Mouse (Mus musculus): ENCODE measurements around the gene Krtap5-2.

Gene Krtap5-2

DNA sequence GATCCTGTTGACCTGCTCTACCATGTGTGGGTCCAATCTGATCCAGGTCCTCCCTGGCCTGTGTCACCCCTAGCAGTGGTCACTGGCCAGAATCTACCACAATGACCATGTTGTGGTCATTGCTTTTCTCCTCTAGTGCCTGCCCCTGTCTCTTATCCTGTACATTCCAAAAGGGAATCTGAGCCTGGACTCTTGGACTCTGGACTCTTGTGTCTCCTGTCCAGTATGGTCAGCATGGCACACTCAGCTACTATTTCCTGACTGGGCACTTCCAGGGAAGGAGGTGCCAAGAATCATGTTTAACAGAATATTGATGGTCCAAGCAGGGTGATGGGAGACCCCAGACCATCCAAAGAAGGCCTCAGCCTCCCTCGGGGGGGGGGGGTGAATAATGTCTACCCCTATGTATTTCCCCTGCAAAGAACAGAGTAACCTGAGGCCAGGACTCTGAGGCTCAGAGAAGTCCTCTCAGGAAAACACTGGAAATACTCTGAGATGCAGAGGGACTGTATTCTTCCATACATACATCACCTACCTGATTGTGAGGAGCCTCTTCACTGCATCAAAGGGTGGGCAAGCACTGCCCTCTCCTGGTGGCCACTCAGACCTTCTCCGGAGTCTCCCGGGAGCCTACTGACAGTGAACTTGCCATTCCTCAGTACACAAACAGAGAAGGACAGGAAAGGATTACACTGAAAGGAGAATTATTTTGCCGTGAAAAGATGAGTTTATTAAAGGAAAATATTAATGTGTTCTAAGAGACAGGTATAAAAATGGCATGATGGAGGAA, 41.4 kb downstream of the Krtap5-2 start:
- DNase-seq = peak; percentile 65 to 68

DNA sequence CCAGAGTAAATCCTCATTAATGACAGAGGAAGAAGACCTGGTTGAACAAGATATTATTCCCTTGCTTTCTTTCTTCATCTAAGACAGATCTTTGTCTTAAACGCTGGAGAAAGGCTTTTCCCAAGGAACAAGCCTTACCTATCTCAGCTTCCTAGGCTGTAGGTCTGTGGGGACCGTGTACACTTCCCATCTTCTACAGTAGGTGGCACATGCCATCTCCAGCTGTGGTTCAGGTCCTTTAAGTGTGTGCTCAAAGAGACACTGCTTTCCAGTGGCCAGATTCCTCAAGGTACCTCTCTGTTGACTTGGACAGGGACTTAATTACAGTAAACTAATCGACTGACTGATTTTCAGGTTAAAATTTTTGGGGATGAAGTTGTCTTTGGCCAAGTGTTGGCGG, 47.0 kb downstream of the Krtap5-2 start:
- DNase-seq = no peak
